Mouse (Mus musculus) WW6 (cell line): ENCODE measurements around the gene Kctd12.

Source experiments
- DNase-seq: peaks from one replicate; pipeline ENCODE4 v3.0.0-alpha.2; 2013; ENCODE audit warnings: low read depth, low spot score

The Kctd12 gene

DNA sequence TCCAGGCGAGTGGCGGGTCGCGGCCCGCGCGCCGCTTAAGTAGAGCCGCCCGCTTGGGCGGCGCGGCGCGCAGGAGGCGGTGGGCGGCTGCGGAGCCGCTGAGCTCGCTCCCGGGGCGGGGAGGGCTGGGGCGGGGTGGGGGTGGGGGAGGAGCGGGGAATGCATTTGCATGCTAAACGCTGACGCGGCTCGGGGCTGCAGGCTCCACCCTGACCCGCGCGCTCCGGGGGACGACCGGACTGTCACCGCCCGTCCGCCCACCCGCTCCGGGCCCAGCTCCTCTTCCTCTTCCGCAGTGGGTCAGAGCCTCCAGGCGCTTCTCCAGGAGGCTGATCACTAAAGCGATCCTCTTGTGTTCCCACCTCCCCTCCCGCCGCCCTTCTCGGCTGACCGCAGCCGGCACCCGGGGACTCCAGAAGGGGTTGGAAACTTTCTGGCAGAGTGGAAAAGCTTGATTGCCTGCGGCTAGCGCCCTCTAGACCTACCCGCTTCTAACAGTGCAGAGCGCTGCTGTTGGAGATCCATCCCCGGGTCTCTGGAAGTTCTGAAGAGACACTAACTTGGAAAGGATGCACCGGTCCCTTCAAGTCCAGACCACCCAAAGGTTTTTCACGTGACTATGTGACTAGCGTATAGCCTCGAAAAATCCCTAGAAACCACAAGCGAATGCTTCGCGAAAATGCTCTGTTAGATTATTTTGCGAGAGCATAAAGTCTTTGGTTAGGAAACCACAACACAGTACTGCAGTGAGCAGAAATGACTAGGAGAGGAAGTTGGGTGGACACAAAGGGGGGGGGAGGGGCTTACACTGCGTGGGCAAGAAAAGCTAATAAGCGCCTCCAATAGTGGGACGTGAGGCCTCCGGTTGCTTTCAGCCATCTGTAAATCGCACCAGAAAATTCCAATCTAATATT is at the start of gene Kctd12:
Gene Kctd12, minus strand, starts transcription at position 11 of the 914 bp plus-strand sequence.
- DNase-seq, result peak; percentile 56

DNA sequence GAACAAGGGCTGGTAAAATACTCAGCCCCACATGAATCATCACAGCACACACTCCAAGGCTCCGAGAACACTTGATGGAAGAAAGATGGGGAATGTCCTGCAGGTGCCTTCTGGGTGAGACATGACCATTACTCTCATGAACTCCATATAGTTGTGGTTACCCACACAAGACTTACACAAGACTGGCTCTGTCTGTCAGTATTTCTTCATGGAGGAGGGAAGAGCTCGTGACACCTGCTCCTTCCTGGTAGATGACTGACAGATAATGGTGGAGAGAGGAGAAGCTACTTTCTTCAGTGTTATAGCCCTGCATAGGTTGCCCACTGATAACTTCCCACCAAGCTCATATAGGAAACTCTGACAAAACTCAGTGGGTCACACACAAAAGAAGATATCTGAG is 46.8 kb upstream of the Kctd12 start:
- DNase-seq, result no peak

DNA sequence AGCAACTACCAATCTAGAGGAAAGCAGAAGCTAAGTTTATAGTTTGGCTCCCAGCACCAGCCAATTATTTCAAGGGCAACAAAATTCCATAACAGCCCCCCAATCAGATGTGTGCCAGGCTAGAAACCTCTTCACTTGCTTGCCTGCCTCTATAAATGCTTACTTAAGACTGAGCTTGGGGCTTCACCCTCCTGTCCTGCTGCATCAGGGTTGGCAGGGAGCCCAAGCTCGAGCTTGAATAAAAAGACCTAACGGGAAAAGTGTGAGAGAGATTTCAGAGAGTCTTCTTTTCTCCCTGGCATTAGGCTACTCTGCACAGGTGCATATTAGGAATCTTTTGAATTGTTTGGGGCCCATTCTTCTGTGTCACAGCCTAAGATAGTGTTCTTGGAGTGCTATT is 37.6 kb upstream of the Kctd12 start:
- no peak for DNase-seq

DNA sequence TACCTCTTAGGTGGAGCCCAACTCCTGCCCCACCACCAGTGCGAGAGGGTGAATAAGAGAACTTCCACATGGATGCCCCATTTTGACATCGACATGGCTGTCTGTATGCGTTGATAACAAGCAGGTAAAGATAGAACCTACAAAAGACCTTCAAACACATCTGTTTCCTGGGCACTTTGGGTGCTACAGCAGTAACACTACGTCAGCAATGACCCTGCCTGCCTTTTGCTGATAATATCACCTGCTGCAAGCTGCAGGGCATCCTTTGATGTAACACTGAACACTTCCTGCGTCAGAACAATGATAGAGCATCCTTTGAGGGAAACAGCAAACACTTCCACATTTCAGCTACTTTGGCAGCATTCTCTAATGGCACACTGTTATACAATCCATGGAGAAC is 34.6 kb upstream of the Kctd12 start:
- DNase-seq, result no peak

DNA sequence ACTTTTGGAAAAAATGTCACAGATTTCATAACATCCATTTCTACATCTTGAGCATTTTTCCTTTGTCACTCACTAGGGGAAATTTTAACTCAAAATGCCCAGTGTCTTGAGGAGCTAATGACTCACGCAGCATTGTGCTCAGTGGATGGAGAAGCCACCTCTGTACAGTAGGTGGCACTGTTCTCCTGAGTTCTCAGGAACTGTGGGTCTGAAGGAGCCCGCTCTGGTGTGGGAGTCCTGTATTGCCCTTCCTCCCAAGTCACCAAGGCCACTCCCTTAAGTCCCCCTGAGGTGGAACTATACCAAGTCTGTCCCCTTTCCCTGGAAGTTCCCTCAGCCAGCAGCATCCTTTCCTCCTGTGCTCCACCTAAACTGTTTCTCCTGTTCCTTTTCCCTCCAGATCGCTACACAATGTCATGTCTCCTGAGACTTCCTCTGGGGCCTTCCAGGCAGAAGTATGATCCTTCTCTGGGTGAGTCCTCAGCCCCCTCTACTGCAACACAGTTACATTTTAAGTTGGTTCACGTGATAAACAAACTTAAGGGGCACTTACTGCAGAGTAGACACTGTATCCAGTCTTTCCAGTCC is 30.2 kb upstream of the Kctd12 start:
- DNase-seq, result peak; percentile 45

DNA sequence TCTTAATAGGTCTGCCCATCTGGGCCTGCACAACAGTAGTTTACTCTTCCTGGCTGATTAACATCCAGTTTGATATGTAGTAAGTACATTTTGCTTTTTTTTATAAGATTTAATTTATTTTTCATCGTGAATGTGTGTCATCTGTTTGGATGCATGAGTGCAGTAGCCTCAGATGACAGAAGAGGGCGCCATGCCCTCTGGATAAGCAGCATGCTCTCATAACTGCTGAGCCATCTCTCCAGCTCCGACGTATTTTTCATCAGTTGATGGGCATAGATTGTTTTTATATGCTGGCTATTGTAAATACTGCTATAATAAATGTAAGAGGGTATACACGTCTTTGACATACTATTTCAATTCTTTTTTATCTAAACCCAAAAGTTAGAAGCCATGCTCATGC is 29.3 kb upstream of the Kctd12 start:
- no peak for DNase-seq

DNA sequence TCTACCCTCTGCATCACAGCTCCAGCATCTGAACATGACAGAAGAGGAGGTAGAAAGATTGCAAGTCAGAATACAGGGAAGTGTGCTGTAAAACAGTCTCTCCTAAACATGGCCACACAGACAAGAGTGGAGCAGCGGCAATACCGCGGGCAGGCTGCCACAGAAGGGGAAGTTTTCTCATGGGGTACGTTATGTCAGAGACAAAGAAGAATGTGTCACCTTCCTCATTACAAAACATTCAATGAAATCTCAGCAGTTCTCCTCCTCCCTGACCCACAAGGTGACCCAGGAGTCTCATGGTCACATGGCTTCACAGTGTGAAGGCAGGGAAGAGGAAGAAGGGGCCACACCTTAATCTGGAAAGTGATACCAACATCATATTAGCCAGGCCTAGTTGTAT is 25.3 kb upstream of the Kctd12 start:
- no peak for DNase-seq

DNA sequence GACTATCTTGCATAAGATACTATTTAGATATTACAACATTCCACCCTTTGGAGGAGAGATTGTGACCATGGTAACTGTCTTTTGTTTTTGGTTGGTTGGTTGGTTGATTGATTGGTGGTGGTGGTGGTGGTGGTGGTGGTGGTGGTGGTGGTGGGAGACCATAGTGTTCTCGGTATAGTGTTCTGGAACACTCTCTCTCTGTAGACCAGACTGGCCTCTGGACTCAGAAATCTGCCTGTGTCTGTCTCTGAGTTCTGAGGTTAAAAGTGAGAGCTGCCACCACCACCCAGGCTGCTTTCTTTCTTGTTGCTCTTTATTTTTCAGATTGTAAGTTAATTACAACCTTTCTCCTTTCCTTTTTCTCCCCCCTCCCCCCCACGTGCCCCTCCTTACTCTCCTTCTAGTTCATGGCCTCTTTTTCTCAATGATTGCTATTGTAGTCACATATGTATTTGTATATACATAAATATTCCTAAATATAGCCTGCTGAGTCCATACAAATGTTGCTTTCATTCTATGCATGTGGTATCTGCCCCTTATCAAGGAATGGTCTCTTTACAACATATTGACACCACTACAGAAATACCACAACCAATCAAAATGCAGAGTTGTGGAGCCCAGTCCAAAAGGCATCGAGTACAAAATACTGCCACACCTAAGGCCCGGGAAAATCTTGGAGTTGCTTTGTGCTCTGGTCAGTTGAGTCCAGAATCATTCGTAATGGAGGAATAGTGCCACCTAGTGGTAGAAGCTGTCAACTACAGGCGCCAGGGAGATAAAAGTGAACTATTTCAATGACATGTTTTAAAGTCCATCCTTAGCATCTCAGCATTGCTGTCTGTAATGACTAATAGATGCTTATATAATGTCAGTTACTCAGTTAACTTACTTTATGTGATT is 12.5 kb upstream of the Kctd12 start:
- no peak for DNase-seq

DNA sequence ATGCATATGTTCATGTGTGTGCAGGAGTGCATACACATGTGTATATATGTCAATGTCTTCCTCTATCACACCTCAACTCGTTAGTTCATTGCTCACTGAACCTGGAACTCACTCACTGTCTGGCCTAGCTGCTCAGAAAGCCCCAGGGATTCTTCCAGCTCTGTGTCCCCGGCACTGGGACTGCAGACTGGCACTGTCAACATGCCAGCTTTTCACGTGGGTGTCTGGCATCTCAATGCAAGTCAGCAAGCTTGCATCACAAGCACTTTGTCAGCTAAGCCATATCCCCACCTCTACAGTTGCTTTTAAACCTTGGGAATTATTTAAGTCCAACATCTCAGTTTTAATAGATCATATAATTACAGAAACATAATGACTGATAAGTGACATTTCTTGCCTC is 8.3 kb upstream of the Kctd12 start:
- no peak for DNase-seq

DNA sequence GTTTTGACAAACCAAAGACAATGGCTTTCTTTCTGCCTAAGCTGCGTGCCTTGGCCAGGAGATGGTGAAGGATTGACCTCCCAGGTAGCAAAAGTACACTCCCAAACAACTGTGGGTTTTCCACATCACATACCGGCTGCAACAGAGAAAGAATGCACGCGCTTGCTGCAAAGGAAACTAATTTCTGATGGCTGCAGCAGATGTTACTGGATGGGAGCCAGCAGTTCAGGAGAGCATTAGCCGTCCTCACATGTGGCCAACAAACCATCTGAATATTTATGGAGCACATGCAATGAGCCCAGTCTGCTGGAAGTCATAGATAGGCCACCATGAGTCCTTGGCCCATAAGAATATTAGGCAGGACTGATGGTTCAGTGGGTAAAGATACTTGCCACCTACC is 7.4 kb upstream of the Kctd12 start:
- DNase-seq, result no peak

DNA sequence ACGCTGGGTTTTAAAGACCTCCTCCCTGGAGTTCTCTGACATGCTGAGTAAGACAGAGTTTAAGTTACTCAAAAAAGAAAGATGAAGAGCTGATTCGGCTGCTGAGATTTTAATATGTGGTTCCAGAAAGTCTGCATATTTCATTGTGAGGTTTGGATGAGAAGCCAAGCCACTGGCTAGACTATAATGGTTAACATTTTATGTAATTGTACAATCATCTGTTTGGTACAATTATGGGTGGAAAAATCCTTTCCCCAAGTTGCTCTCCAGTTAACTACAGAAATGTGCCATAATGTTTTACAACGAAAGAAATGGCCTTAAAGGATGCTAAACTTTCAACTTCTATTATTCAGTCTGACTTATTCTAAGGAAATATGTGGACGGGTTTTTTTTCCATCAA is 6.8 kb upstream of the Kctd12 start:
- DNase-seq, result no peak

DNA sequence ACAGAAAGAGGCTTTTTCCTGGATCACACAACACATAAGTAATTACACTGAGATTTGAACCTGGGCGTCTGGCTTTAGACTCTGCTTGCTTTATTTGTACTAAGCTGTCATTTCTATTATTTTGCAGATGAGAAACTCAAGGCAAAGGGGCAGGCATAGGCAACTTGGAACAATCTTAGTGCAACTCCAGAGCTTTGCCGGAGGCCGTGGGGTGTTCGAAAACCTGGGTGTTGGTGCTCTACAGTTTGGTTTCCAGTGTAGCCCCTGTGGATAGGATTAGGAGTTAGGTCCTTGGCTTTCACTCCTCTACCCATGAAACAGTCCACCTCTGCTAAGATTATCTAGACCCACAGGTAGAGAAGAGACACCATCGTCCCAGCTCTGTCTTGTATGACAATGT is 5.2 kb upstream of the Kctd12 start:
- no peak for DNase-seq

DNA sequence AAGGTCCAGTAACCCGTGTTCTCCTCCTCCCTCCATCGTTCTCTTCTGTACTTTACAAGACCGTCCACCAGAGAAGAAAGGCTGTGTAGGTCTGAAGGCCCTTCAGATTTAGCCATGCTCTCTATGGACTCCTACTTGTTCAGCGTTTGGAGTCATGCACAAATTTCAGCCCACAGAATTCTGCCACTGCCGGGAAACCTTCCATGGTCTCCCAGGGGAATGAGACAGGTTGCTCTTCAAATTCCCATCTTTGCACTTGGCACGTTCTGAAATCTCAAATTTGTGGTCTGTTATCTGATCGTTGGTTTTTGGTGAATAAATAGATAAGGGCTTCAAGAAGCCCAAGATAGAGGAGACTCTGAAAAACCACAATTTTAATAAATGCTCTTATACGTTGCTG is 1.2 kb upstream of the Kctd12 start:
- no peak for DNase-seq

DNA sequence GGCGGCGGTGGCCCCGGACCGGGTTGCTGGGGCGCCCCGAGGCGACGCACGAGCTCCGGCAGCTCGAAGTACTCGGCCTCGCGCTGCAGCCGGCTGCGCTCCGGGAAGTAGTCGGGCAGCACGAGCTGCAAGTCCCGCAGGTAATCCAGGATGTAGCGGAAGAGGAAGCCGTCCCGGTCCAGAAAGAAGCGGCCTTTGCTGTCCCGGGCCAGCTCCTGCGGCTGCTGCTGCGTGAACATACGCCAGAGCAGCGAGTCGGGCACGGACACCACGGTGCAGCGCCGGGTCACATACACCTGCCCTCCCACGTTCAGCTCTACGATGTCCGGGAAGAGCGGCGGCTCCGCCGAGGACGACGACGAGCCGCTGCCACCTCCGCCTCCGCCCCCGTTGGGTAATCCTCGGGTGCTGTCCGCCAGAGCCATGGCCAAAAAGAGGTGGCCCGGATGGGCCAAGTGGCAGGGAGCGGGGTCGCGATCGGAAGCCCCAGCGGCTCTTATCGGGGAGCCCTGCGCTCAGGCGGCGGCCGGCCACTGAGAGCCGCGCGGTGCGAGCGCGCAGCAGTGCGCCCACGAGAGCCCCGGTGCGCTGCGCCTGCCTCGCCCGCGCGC is 316 bp downstream of the Kctd12 start:
- peak; percentile 34 for DNase-seq

DNA sequence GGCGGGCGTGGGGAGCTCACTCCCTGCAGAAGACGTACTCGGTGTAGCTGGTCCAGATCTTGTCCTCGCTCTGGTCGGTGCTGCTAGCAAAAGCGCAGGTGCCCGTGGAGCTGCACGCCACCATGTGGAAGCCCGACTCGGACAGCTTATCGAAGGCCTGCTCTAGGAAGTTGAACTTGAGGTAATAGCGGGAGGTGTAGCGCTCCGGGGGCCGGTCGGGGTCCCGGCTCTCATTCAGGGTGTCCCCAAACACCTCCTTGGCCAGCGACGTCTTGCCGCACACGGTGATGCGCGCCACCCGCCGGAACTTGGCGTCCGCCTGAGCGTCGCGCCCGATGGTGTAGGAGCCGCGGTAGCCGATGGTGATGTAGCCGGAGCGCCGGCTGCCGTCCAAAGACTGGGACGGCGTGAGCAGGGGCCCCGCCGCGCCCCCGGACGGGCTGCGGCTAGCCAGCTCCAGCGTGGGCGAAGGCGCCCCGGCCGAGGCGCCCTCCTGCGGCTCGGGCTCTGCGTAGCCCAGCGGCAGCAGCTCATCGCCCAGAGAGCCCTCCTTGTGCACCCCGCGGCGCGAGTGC is 909 bp downstream of the Kctd12 start:
- DNase-seq, result no peak

DNA sequence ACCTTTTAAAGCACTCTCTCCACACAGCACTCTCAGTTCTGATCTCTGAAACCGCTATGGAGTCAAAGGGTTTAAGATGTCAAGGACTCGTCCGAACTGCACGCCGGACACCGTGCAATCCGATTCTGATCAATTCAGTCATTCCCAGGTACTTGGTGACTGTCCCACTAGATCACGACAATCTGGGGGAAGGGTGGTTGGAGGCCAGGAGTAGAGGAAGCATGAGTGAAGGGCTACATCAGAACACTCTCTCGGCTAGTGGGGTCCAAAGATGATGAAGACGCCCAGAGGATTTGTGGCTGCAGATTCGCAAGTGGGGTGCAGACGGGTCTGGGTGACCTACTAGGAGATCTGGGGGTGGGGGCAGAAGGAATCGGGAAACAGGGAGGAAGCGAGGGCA is 1.5 kb downstream of the Kctd12 start:
- no peak for DNase-seq

DNA sequence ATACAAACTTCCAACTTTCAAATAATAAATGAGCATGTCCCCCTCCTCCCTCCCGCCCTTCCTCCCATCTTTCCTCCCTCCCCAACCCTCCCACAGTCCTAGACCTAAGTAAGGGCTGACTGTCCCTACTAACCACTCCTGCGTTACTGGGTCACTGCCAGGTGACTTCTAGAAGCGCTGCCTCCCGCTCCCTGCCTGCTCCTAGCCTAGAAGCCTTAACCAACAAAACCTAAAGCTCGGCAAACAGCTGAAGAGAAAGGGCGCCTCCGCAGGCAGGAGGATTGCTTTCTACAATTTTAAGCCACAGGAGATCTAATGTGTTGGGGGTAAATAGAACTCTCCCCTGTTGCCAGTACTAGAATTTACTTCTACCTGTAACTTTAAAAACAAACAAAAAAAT is 2.0 kb downstream of the Kctd12 start:
- DNase-seq, result no peak

DNA sequence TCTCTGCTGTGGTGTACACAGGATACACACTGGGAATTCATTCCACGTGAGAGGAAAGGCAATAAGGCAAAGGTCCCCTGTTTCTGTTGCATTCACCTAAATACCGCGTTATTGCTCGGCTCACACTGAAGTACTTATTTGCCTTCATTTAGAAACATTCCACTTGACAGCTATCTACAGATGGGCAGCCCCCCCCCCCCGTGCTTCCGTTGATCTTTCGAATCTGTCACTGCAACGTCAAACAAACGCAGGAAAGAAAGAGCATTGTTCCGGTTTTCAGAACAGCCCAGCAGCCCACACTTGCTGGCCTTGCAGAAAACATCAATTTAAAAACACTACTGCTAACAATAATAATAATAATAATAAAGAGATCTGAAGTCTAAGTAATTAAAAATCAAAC is 2.6 kb downstream of the Kctd12 start:
- no peak for DNase-seq

DNA sequence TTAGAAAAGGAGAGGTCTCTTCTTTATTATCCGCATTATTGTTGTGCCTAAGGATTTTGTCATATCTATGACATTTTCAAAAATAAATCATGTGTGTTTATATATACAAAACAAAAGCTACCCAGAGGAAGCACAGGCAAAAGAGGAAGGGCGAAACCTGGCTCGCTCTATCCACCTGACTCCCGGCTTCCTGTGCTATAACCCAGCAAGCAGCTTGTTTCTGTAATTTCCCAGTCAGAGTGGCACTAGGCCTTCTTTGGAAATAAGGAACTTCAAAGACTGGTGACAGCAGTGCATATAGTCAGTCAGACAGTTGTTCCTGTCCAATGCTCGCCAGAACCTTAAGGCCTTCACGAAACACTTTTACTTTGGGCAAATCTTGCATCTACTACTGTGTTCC is 6.6 kb downstream of the Kctd12 start:
- DNase-seq, result no peak

DNA sequence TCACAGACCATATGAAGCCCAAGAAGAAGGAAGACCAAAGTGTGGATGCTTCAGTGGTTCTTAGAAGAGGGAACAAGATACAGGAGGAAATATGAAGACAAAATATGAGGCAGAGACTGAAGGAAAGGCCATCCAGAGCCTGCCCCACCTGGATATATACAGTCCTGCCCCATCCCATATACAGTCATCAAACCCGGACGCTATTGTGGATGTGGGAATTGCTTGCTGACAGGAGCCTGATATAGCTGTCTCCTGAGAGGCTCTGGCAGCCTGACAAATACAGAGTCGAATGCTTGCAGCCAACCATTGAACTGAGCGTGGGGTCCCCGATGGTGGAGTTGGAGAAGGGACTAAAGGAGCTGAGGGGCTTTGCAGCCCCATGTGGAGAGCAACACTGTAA is 13.6 kb downstream of the Kctd12 start:
- DNase-seq, result no peak

DNA sequence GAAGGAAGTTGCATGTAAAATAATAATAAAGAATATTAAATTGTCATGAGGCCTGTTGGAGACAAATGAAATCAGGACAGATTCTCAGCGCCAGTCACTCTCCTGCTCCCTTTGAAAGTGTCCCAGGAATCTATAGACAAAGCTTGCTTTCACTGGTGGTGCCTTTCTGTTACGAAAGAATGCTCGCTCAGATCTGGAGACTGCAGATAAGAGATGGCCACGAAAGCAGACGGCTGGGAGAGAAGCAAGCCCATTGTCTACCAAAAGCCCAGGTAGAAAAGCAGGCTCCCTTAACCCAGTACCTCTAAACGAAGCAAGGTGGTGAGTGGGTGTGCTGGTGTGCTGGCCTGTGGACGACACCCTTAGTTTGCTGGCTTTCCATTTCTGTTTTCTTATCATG is 16.2 kb downstream of the Kctd12 start:
- DNase-seq, result no peak

DNA sequence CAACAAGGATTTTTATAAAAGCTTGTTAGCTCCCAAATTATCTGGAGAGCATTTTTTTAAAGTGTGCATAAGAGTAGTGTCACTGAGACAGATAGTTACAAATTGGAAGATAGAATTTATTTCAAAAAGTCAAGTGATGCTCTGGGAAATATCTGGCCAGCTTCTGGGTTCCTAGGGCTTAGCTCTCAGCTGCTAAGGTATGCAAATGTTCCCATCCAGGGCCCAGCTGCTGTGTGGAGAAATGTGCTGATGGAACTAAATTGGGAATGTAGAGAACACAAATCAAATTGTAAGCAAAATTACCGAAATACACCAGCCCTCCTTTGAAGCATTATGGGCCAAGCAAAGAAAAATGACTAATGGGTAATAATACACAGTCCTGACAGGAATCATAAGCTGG is 16.6 kb downstream of the Kctd12 start:
- DNase-seq, result no peak
